Mouse (Mus musculus) right cerebral cortex, postnatal 36 days (tissue): ENCODE results near the gene 1700014D04Rik.
"Not testable (repeated sequence)": the region's sequence is repeated elsewhere in the genome, so short reads cannot be mapped to it uniquely, and the experiment has no call there.

ENCODE experiments used
- DNase-seq, 2 experiments: peaks; one replicate each; pipeline ENCODE4 v3.0.0; 2022; ENCODE audit warnings: low spot score in 2 of 2, mixed read lengths in 1 of 2

1700014D04Rik gene

GRCm38 (mm10) chr13:59735190-59735589, 11.4 kb downstream of the 1700014D04Rik start:
- no peak for DNase-seq

GRCm38 (mm10) chr13:59734347-59734746, 12.2 kb downstream of the 1700014D04Rik start:
- not testable (repeated sequence) for DNase-seq

GRCm38 (mm10) chr13:59733936-59734335, 12.6 kb downstream of the 1700014D04Rik start:
- DNase-seq, result no peak

- no peak for DNase-seq
These were observed 14.9 kb downstream of the 1700014D04Rik start, which contains the start of gene Spata31d1d for GRCm38 (mm10) chr13:59731652-59732051. TSS of gene Spata31d1d (minus strand) at chr13:59731752.

- peak; percentile 67 to 70 for DNase-seq
These were observed 18.0 kb downstream of the 1700014D04Rik start for GRCm38 (mm10) chr13:59728378-59729093.

- no peak for DNase-seq
These were observed 20.2 kb downstream of the 1700014D04Rik start for GRCm38 (mm10) chr13:59726139-59726867.

- DNase-seq, result not testable (repeated sequence)
These were observed 24.5 kb downstream of the 1700014D04Rik start for GRCm38 (mm10) chr13:59722089-59722488.

- no peak for DNase-seq
These were observed 27.1 kb downstream of the 1700014D04Rik start for GRCm38 (mm10) chr13:59719475-59719874.

GRCm38 (mm10) chr13:59718857-59719440, 27.6 kb downstream of the 1700014D04Rik start:
- not testable (repeated sequence) for DNase-seq

GRCm38 (mm10) chr13:59713710-59714109, 32.8 kb downstream of the 1700014D04Rik start:
- no peak for DNase-seq

GRCm38 (mm10) chr13:59711984-59712383, 34.6 kb downstream of the 1700014D04Rik start, which contains the start of gene Spata31d1b:
TSS of gene Spata31d1b (plus strand) at chr13:59712284.
- DNase-seq, result not testable (repeated sequence)

GRCm38 (mm10) chr13:59710230-59710629, 36.3 kb downstream of the 1700014D04Rik start, which contains the start of gene Spata31d1a:
TSS of gene Spata31d1a (minus strand) at chr13:59710330.
- DNase-seq, result no peak

GRCm38 (mm10) chr13:59704562-59704961, 42.0 kb downstream of the 1700014D04Rik start:
- DNase-seq, result peak; percentile 7 to 27

- peak; percentile 12 to 58 for DNase-seq
These were observed 43.0 kb downstream of the 1700014D04Rik start for GRCm38 (mm10) chr13:59703514-59703913.

GRCm38 (mm10) chr13:59700137-59700536, 46.4 kb downstream of the 1700014D04Rik start:
- DNase-seq, result not testable (repeated sequence)

GRCm38 (mm10) chr13:59699131-59699530, 47.4 kb downstream of the 1700014D04Rik start:
- peak in 1 of 2 experiments; percentile 16 for DNase-seq

- DNase-seq, result no peak
These were observed 50.8 kb downstream of the 1700014D04Rik start for GRCm38 (mm10) chr13:59695781-59696180.

GRCm38 (mm10) chr13:59694008-59694407, 52.5 kb downstream of the 1700014D04Rik start, which contains the start of gene 4921517D22Rik:
TSS of gene 4921517D22Rik (minus strand) at chr13:59694108.
- no peak for DNase-seq

GRCm38 (mm10) chr13:59691478-59691877, 55.1 kb downstream of the 1700014D04Rik start:
- DNase-seq, result no peak
